Mouse (Mus musculus) layer of hippocampus, postnatal 10 days (tissue): Measurements from ENCODE around the gene Ccdc93. TPM values are rescaled to one million over a fixed set of nuclear protein-coding genes. Genes with fewer than 3 reads are reported as not detected.

Experiments used
- DNase-seq, 2 experiments: peaks; one replicate each; pipeline ENCODE4 v3.0.0; 2021; ENCODE audit warnings: low spot score in 2 of 2
- total RNA-seq, 2 experiments: library from RNA; stranded (reverse); gene quantifications; 2 replicates each; pipeline ENCODE4 v1.2.3; 2021

The Ccdc93 gene
- total RNA-seq, 2 experiments from 2014 or later, result 35.4 to 37.3 TPM

DNA sequence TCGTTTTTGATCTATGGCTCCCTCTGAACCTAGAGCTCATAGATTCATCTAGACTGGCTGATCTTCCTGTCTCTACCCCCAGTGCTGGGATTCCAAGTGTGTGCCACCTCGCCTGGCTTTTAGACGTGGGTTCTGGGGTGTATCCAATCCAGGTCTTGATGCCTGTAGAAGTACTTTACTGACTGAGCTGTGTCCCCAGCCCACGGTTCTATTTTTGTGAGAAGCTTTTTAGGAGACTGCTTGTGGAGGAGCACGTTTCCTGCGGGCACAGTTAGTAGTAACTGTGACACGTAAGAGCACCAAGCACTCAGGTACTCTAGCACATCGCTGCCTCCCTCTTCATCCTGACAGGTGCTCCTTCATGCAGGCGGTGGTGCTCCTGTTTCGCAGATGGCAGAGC is 16.4 kb downstream of the Ccdc93 start:
- no peak for DNase-seq

DNA sequence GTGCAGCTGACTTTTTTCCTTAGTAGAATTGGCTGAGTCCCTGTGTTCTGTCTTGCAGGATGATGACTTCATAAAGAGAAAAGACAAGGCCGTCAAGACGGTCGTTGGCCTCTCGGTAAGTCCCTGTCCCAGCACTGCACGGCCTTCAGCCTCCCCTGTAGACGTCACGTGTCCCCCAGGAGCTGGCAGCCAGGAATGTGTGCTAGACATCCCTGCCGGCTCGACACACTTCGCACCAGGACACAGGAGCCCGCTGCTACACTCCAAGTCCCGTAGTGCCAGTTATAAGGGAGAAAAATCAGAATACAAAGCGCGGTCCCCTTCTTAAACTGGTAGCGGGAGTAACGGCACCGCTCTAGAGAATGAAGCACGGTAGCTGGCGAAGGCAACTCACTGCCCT is 17.3 kb downstream of the Ccdc93 start:
- no peak for DNase-seq

DNA sequence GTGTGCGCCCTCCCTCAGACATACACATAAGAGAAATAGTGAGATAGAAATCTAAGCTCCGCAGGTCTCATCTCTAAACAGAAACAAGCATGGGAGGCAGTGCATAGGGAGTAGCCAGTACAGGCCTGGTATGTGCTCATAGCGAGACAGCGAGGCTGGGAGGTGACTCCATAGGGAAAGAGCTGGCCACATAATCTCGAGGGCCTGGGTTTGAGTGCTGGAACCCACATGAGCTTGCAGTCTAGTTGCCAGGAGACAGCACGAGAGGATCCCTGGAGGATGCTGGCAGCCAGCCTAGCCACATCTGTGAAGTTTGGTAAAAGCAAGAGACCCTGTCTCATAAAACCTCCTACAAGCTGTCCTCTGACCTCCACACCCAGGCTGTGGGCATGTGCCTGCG is 20.2 kb downstream of the Ccdc93 start:
- DNase-seq, result no peak

DNA sequence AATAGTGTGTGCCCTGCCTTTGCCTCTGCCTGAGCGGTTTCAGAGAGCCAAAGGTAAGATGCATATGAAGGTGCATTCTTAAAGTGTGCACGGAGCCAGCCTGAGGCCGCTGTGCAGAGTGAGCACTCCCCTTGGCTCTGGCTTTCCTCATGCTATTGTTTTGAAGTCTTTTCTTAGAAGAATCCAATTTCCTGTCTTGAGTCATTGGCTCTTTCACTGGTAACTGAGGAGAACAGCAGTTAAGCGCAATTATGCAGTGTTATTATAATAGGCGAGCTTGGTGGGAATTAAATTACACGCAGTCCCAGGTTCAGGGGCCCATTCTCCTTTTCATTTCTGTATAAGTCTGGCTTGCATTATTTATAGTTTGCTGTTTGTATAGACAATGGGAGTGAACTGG is 21.6 kb downstream of the Ccdc93 start:
- DNase-seq, result no peak

DNA sequence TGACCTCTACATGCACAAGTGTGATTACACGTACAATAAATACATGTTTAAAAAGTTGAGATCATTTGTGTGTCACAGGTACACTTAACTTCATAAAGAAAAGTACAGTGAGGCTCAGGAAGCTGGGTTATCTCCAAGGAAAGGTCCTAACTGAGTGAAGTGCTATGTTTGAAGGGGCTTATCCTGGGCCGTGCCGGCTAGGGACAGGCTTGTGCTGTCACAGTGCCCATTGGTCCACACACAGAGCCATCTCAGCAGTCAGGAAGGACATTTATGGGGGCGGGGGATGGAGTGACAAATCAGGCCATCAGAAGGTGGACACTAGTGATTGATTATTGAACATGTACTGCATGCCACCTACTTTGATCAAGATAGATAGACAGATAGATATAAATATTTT is 22.2 kb downstream of the Ccdc93 start:
- DNase-seq, result no peak

DNA sequence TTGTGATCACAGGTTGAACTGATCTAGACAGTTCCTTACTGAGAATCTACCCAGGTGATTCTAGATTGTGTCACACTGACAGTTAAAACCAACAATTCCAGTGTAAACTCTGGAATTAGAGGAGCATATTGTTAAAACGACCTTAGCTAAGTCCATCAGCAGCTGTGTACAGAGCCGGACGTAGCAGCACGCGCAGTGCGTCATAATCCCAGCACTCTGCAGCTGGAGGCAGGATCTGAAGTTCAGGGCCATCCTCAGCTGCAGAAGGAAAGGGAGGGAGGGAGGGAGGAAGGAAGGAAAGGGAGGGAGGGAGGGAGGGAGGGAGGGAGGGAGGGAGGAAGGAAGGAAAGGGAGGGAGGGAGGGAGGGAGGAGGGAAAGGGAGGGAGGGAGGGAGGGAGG is 24.1 kb downstream of the Ccdc93 start:
- DNase-seq, result no peak

DNA sequence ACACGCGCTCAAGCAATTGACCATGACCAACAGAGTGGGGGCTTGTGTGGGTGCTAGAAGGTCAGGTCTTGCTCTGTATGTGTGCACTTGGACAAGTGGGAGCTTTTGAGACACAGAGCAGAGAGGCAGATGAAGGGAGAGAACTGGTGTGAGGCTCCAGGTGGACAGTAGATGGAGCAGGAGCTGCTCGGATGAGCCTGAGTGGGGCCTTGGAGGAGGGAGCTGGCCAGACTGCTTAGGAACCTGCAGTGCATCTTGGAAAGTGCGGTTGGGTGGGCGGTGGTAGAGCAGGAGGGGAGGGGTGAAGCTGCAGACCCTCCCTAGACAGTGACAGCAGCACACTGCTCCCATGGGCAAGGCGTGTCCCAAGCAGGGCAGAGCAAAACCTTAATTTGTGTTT is 29.2 kb downstream of the Ccdc93 start:
- DNase-seq, result no peak

DNA sequence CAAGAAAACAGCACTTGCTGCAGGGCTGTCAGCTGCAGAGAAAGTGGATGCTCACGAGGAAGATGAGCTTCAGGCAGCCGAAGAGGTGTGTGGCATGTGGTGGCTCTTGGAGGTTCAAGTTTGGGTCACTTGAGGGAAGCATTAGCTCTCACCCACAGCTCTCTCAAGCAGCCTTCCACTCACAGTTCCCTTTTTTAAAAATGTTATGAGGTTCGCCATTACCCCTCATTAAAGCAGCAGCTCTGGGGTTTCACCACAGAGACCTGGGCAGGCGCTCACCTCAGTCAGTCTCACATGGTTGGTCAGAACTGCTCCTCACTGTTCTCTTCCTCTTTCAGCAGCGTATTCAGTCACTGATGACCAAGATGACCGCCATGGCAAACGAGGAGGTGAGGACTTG is 31.0 kb downstream of the Ccdc93 start:
- DNase-seq, result no peak

DNA sequence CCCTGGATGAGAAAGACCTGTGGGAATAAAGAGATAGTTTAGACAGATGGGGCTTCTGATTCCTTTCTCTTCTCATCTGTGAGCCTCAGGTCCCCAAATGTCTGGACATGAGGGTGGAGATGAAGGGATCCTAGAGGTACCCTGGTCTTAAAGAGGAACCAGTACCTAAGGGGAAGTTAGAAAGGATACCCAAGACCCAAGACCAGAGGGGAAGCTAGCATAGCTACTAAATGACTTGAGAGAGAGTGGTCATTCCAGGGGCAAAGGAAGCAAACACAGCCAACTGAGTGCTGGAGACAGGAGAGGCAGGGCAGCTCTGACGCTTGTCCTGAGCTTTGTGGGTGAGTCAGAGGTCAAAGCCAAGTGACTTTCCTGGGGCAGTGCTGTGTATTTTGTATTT is 31.8 kb downstream of the Ccdc93 start:
- DNase-seq, result no peak

DNA sequence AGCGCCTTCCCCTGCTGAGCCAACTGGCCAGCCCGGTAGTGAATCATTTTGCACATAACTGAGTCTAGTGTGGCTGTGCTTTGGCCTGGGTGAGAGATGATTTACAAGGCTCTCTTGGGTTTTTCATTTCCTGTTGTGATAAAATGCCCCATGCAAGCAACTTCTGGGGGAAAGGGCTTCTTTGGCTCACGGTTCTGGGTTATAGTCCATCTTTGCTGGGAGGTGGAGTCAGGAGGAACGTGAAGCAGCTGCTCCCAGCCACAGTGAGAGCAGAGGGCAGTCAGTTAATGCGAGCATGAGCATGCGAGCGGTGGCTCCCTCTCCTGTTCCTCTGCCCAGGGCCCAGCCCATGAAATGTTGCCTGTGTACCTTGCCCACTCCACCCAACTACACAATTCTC is 33.0 kb downstream of the Ccdc93 start:
- DNase-seq, result no peak

DNA sequence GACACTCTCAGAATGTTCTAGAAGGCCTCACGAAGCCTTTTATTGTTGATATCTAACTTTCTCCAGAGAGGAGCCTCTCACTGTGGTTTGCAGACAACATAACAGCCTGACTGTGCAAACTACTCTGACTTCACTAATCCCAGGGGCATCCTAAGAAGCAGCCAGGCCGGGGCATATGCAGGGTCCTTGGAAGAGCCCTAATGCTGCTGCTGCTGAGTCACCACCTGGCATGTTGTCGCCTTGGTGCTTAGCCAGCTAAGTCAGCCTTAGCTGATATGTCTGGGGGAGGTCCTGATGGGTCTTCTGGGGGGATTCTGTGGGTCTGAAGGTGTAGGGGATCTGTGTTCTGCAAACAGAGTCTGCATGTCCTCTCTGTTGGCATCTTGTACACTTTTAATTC is 35.4 kb downstream of the Ccdc93 start:
- no peak for DNase-seq

DNA sequence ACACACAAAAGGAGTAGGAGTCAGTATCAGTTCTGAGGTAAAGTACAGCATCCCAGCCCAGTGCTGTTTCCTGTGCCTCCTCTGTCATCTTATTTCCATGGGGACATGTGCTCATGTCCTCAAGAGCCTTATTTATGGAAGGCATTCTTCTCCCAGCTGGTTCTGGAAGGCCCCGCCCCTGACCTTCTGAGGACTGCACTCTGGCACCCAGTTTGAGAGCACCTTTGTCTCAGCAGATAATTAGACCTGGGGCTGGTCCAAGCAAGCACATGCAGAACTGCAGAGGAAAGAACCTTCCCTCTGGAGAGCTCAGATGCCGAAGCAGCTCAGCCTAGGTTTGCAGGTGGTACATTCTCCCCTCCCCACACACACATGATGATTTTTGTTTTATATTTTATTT is 37.4 kb downstream of the Ccdc93 start:
- DNase-seq, result no peak

DNA sequence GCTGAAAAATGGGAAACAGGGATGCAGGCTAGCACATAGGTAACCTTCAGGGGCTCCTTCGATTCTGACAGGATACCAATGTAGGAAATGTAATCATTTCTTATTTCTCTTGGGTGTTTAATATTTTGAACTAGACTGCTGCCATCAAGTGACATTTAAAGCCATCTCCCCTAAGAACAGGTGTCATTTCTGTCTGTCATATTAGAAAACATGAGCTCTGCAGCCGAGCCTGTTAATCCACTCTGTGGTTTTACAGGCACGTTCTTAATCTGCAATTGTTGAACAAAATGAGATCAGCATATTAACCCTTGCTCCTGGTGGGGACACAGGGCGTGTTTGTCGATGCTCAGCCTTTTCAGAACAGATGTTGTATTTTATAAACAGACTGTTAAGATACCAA is 40.7 kb downstream of the Ccdc93 start:
- DNase-seq, result no peak

DNA sequence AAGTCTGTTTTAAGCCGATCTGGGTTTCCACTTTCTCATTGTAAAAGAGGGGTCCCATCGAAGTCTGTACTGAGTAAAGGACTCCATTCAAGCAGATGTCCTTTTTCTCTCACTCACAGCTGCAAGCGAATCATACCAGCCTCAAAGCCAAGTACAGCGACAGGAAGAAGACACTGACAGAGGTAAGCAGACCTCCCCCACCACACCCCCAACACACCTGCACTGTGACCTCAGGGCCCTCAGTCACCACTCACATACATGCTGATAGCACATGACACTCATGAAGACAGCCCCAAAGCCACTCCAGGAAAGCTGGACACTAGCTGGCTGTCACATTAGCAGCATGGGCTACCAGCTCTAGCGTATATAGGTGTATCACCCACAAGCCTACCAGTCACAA is 46.9 kb downstream of the Ccdc93 start:
- no peak for DNase-seq

DNA sequence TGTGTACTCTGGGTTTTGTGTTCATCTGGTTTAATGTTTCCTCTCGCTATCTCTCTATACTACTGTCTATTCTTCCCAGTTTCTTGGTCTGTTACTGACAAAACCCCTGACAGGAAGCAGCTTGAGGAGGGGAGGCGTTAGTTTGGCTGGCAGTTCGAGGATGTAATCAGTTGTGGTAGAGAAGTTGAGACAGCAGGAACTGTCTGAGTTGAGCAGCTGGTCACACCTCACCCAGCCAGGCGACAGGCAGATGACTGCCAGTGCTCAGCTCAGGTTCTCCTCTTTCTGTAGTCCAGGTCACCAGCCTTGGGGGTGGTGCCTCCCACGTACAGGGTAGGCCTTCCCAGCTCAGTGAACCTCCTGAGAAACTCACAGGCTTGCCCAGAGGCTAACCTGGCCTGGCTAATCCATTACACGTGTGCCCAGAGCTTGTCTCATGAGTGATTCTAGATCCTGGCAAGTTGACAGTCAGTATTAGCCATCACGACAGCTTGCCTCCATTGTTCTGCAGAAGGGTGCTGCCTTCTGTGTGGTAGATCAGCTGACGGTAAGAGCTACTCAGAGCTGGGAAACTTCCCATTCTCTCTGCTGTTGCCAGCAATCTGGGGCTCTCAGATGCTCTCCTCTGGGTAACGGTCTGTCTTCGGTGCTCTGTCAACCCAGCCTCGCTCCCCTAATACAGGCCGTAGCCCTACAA is 47.6 kb downstream of the Ccdc93 start:
- peak; percentile 63 to 70 for DNase-seq

DNA sequence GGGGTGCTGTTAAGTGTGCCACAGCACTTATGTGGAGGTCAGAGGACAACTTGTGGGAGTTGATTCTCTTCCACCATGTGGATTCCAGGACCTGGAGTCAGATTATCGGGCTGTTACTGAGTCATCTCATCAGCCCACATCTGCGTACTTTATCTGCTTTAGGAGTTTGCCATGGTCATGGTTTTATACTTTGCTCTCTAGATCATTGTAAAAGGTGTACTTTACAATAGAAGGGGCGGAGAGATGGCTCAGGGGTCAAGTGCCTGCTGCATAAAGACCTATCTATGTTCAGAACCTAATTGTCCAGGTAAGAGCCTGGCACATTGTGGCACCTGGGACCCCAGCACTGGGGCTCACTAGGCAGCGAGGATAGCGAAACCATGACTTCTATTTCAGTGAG is 48.6 kb downstream of the Ccdc93 start:
- no peak for DNase-seq

DNA sequence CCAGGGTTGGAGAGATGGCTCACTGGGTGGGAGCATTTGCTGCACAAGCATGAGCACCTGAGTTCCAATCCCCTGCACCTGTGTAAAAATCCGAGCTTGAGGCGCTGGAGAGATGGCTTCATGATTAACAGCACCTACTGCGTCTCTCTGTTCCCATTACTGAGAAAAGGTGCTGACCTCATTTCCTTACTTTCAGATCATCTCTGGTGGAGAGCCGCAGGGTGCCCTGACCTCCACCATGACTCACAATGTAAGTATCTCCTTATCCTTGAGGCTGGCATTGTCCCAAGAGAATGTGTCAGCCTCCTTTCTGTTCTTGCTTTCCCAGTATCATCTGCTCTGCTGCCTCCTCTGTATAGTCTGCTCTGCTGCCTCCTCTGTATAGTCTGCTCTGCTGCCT is 52.2 kb downstream of the Ccdc93 start:
- DNase-seq, result no peak

DNA sequence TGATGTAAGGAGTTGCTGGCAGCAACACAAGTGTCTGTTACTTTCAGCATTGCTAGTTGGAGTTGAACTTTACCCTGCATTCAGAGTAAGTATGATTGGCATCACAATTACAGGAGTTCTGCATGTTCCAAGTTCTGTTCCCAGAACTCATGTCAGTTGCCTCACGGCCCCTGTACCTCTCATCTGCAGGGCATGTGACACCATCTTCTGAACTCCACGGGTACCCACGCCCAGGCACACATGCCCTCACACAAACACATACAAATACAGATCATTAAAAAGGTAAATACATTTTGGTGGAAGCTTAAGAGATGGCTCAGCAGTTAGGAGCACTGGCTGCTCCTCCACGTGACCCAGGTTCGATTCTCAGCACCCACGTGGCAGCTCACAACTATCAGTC is 56.0 kb downstream of the Ccdc93 start:
- no peak for DNase-seq

DNA sequence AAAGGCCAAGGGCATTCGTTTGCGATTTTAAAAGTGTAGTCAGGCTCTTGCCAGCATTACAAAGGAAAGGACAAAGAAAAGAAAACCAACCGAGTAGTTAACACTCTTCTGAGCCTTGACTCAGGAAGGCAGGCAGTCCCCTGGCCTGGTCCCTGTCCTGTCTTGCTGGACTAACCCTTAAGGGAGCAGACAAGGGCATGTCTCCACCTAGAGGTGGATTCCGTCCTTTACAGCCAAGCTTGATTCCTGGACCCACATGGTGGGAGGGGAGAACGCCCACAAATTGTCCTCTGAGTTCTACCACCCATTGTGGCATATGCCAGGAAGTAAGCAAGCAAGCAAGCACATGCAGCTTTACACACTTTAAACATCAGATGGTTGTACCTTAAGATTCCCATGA is 59.4 kb downstream of the Ccdc93 start:
- DNase-seq, result peak; percentile 39 to 60

DNA sequence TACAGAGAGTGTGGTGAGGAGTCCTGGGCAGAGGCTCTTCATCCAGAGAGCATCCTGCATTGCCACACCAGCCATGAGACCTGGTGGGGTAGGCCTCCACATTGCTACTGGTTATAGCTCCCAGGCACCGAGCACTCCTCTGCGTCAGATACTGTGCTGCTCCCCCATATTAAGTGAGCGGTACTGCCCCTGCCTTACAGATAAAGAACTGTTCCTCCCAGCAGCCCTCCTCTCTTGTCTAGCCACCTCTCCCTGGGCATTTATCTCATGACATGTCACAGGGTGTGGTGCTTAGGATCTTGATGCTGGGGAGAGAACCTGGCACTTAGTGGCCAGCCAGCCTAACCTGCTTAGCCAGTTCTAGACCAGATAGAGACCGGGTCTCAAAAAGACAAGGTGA is 66.2 kb downstream of the Ccdc93 start:
- no peak for DNase-seq

DNA sequence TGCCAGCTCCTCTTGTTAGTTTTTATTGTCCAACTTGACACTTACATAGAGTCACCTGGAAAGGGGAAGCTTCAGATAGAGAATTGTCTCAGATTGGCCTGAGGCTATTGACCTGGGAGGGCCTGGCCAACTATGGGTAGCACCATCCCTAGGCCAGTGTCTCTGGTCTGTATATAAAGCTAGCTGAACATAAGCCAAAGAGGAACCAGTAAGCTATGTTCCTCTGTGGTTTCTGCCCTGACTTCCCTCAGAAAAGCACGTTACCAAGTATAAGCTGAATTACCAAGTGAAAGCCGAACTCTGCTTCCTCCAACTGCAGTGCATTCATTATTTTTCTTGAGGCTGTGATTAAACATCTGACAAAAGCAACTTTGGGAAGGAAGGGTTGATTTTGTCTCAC is 77.9 kb downstream of the Ccdc93 start:
- DNase-seq, result no peak

DNA sequence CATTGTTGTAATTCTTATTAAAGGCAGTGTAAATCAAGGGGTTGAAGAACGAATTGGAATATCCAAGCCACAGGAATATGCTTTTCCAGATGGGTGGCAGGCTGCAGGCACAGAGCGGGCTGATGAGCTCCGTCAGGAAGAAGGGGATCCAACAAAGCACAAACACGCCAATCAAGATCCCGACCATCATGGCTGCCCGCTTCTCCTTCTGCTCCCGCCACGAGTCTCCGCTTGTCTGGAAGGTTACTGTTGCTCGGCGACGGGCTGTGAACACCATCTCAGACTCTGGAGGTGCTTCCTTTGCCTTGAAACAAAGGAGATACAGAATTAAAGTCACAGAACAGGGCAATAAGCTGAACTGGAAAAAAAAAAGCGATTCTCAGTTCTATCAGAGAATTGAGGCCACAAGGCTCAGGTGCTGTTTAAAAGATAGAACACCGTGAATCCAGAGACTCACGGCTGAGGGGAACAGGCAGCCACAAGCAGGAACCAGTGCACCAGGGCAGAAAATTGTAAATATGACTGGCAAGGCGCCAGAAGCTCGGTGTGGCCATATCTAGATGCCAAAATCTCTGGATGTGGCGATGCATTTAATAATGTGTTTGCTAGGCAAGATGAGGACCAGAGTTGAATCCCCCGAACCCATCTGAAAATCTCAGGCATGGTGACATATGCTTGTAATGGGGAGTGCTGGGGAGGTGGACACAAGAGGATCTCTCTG is 79.7 kb downstream of the Ccdc93 start:
- peak; percentile 35 to 41 for DNase-seq

DNA sequence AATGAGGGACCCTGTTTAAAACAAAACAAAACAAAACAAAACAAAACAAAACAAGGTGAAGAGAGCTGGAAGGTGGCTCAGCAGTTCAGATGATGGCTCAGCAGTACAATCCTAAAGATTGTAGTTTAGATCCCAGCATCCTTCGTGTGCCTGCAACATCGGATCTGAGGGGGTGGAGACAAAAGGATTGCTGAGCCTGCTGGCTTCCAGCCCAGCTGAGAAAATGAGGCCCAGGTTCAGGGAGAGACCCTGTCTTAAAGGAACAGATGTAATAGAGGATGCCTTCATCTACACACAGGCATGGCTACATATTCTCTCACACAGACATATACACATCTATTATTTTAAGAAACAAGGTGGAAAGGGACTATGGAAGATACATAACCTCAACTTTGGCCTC is 80.3 kb downstream of the Ccdc93 start:
- DNase-seq, result no peak
